Mouse (Mus musculus) adrenal gland, adult 2 months (tissue): ENCODE measurements around the gene Maneal. TPM values are rescaled to one million over a fixed set of nuclear protein-coding genes. Genes with fewer than 3 reads are reported as not detected.
A peak's percentile ranks its signal among the peaks of the same experiment; 100 is the strongest.

Experiments used
- DNase-seq: peaks from one replicate; pipeline ENCODE4 v3.0.0; 2021
- polyA plus RNA-seq: library from polyadenylated mRNA; depleted of rRNA; stranded (reverse); fragments of >200 nt; gene quantifications from 2 replicates; pipeline ENCODE4 v1.2.3, GENCODE M21; 2012; rRNA removed
- total RNA-seq, 2 experiments: library from RNA; stranded (reverse); gene quantifications; 2 replicates each; pipeline ENCODE4 v1.2.3; 2021

The Maneal gene
- total and polyA plus RNA-seq, 3 experiments: 4.7 to 6.5 (median 4.7) TPM

DNA sequence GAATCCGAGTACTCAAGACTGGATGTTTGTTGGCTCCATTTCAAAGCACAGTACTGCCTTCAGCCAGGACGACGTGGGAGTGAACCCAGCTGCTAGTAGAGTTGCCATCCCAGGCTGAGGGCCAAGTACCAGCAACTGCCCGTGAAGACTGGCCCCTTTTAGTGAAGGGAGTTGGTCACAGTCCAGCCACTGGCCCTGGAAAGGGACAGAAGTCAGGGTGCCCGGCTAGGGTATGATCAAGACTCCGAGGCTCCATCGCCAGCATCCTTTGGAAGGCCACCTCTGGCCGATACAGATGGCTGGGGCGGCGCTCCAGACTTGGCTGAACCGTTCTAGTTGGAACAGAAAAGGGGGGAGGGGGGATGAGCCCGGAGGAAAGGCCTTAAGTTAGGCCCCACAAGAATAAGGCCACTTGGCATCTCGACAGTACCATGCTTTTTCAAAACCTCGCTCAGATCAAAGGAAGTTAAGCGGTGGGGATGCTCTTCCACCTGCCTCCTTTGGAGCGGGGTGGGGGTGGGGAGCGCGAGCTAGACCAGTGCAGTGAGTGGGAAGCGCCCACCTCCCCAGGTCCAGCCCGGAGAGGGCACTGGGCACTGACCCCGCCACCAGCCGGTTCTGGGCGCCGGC is 12.2 kb downstream of the Maneal start:
- peak; percentile 61 for DNase-seq

DNA sequence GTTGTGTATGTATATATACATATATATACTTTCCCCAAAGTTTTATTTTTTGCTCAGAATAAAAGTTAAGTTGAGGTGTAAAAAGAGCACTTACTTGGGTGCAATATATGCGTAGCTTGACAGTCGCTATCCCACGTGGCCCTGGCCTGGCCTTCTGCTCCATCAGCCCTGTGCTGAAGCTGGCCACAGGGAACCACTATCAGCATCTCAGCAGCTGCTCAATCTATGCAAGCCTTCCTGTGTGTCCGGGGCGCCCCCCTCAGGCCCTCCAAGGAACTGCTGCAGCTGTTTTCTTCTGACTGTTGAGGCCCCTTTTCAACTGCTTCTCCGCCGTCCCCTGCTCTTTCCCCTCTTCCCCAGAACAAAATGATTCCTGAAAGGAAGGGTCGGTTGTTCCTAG is 14.4 kb downstream of the Maneal start:
- peak; percentile 85 for DNase-seq

DNA sequence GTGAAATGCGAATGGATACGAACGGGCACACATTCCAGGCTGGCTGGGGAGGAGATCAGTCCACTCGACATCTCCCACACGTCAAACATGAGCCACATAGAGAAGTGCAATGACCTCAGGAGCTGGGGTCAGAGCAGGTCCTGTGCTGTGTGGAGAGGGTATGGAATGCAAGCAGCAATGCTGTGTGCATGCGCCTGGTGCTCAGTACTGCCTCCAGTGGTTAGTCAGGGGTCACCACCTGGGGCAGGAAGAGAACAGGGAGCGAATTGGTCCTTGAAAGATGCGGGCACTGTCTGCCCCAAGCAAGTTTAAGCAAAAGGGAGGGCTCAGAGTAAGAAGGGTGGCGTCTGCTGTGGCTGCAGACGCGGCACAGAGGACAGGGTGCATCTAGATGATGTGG is 18.5 kb downstream of the Maneal start:
- peak; percentile 36 for DNase-seq

DNA sequence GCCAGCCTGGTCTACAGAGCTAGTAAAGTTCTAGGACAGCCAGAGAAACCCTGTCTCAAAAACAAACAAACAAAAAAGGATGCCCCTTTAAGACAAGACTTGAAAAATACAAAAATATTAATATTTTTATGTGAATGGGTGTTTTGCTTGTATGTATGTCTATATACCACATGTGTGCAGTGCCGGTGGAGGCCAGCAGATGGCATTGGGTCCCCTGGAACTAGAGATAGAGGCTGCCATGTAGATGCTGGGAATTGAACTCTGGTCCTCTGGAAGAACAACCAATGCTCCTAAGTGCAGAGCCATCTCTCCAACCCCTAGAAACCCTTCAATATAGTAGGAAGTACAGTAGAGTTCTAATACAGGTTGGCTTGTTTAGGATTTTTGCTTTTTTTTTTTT is 21.0 kb downstream of the Maneal start:
- DNase-seq: no peak

DNA sequence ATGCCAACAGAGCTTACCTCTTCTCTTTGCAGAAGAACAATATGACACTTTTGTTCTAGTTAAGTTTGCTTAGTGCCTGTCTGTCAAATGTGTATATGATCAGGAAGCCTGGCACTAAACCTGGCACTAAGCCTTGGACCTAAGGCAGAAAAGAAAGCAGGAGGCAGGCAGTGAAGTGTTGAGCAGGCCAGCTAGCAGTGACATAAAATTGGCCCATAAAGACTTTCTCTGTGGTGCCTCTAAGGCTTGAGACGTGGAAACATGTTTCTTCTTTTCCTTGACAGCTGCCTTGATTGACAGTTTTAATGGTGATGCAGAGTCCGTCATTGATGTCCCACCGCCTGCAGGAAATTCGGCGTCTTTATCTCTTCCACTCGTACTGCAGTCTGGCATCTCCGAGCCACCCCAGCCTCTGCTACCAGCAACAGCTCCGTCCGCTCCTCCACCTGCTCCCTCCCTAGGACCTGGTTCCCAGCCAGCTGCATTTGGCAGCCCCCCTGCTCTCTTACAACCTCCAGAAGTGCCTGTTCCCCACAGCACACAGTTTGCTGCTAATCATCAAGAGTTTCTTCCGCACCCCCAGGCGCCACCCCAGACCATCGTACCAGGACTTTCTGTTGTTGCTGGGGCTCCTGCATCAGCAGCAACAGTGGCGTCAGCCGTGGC is 23.8 kb downstream of the Maneal start:
- DNase-seq: no peak

DNA sequence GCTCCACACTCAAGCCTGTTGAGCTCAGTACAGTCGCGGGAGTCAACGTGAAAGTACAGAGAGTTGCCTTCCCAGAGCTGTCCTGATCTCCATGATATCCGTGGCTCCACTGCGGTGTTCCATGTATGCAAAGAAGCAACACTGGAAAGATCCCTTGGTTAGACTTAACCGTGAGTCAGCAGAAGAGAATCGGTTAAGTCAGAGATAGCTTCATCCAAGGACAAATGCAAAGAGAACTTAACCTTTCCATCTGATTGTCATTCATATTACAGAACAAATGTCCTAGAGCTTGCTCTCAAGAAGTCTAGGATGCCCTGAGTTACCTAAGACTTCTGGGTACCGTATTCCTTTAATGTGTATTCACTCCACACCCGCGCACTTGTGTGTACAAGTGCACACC is 29.2 kb downstream of the Maneal start:
- no peak for DNase-seq

DNA sequence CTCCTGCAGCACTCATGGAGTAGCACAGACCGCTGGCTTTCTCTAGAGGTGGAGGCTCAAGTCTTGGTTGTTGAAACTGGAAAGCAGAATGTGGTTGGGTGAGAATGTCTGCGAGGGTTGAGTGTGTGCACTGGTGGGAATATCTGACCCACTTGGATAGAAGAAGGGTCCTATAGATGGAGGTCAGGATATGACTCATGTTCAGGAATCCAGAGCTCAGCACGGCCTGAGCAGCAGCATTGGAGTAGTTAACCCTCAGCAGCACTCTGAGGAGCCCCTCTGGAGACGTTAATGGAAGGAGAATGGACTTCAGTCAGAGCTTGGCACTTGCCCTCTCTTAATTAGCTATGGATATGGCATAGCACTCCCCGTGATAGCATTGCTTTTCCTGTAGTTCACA is 32.3 kb downstream of the Maneal start:
- DNase-seq: no peak

DNA sequence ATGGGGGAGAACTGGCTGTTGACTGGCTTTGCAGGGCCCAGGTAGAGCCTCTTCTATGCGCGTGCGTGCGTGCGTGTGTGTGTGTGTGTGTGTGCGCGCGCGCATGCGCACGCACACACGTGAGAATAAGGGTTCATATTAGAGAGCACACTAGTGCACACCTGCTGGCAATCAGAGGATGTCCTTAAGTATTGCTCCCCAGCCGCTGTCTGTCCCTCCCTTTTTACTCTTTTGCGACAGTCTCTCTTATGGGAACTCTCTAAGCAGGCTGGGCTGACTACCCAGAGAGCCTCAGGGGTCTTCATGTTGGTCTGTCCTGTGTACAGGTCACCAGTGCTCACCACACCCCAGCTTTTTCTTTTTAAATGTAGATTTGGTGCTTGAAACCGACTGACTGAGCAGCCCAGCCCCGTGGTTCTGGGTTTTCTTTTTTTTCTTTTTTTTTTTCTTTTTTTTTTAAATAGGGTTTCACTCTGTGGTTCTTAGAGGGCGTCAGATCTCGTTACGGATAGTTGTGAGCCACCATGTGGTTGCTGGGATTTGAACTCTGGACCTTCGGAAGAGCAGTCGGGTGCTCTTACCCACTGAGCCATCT is 36.5 kb downstream of the Maneal start:
- no peak for DNase-seq

DNA sequence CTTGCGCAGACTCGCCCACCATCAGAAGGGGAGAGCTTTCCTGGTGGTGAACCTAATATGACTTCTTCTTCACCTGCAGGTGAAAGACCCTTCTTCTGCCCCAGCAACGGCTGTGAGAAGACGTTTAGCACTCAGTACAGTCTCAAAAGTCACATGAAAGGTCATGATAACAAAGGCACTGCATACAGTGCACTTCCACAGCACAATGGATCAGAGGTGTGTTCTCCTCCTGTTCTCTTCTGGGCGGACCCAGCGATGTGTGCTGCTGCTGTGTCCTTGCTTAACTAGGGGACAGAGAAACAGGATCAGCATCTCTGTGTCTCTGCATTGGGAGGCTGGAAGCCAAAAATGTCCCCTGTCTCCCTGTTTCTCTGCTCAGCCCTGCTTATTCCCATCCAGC is 37.0 kb downstream of the Maneal start:
- no peak for DNase-seq

DNA sequence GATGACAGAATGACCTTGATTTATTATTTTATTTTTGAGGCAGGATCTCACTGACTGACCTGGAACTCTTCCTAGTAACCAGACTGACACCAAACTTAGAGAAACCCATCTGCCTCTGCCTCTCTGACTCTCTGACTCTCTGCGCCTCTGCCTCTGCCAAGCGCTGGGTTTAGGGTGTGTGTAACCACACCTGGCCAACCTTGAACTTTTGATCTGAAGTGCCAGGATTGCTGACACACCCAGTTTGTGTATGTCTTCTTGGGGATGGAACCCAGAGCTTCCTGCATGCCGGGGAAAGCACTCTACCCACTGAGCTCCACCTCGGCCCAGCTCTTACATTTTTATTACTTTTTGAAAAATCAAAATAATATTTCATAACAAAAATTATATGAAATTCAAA is 43.1 kb downstream of the Maneal start:
- no peak for DNase-seq

DNA sequence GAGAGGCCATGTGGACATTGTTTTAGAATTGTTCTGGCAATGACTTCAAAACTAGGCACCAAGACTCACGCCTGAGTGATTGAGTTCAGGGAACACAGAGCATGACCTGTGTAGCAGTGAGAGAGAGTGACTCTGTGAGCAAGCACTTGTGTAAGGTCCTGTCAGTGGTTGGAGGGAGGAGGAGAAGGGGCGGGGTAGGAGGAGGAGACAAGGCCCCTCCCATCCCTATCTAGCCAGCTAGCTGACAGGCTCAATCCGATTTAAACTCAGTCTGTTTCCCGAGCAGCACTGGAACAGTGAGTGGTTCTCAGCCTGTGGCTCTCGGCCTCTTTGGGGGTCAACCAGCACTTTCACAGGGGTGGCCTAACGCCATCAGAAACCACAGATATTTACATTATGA is 44.2 kb downstream of the Maneal start:
- DNase-seq: peak; percentile 83

DNA sequence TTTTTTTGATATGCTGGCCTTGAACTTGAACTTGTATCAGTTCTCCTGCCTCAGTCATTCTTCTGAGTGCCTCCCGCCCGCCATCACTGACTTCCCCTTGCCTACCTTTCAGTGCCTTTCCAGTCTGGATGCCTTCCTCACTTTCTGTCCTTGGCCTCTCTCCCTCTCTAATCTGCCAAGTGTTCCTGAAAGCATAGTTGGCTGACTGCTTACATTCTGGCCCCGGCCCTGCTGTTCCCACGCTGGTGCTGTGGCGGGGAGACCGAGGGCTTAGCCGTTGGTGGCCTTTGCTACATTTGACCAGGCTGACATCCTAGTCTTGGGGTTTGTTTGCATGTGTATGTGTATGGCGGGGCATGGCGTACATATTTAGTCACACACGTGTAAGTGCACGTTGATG is 46.1 kb downstream of the Maneal start:
- DNase-seq: peak; percentile 50

DNA sequence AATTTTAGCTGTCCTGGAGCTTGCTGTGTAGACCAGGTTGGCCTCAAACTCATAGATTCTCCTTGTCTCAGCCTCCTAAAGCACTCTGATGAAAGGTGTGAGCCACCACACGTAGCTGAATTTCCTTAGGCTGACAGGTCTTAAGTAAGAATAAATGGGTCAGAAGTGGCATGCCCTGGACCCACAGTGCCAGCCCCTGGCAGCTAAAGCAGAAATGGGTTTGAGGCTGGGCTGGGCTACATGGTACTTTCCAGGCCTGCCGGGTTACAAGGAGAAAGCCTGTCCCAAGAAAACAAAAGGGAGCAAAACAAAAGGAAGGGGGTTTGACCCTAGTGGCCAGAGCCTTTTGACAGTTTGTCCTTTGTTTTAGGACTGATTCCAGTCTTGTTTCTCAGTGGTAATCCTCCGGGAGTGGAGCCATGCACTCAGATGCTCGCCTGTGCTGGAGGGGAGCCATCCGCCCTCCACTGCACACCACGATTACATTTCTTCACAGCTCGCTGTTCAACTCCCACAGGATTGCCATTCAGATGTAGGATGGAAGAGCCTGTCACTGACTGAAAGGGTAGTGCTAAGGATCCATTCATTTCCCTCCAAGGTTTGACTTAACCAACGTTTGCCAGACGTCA is 50.5 kb downstream of the Maneal start:
- DNase-seq: no peak

DNA sequence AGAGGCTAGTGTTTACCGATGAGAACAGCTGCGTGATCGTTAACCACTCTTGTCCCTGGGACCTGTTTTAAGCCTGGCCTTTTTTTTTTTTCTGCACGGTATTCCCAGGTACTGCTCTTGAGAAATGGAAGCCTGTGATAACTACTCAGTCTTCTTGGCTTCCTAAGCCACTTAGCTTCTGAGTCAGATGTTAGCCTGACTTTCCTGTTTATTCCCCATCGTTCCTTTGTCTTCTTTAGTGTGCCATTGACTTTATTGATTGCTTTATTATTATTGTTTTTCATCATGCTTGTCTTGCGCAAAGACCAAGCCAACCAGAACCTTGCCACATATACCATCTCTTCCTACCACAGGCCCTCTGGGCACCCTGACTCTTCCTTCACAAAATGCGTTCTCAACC is 51.9 kb downstream of the Maneal start:
- no peak for DNase-seq

DNA sequence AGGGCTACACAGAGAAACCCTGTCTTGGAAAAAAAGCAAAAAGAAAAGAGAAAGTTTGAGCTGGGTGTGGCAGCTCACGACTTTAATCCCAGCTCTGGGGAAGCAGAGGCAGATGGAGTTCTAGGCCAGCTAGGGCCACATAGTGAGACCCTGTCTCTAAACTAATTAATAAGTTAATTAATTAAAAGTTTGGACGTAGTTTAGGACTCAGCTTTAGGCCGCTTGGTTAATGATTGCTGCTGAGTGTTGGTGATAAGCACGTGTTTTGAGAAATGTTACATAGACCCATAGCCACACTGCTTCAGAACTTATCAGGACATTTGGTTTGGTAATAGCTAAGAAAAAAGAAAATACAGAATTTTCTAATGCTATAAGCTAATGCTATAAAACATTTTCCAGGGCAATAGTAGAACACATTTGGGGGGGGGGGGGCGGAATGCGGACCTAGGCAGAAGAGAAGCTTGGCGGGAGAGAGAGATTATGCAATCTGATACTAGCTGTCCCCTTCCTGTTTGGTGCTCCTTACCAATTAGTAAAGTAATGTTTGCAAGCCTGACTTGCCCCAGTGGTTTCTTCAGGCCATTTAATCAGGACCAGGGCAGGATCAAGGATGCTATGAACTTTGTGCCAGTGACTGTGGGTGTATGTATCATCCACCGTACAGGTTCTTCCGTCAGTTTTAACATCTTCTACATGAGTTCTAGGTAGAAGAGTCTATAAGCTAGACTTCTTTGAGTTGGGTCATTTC is 52.7 kb downstream of the Maneal start:
- DNase-seq: no peak

DNA sequence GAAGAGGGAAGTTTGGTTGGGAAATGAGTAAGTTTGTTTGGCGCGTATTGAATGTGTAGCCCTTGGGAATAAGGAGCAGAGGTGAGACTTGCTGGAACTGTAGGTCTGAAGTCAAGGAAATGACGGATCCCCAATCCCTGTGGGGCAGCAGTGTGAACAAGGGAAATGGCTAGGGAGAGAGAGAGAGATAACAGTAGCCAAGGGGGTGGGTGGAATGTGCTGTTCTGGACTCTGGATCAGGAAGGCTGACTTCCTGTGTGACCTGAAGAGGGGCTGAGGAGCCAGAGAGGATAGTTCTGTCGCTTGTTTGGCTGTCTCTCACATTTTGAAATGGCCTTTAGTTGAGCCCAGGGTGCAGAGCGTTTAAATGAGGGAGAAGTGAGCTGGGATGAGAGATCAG is 53.5 kb downstream of the Maneal start:
- DNase-seq: no peak

Other genes with a start within 250 kb of the Maneal start
- under 1 TPM in 1 of 2 experiments, not detected in 1; 0.10 TPM for gene Pou3f1, start 205.4 kb downstream of the Maneal start, total RNA-seq
- gene Pou3f1, start 205.4 kb downstream of the Maneal start, polyA plus RNA-seq: 0.15 and 0.26 TPM in 2 replicates
- gene Utp11, start 168.6 kb downstream of the Maneal start, total RNA-seq: 10 to 100 TPM; 33.4 to 33.5 TPM
- gene Utp11, start 168.6 kb downstream of the Maneal start, polyA plus RNA-seq: 2.0 and 2.1 TPM in 2 replicates
- 10 to 100 TPM in 1 of 2 experiments, 1 to 10 TPM in 1; 6.6 to 15.7 TPM for gene Fhl3, start 161.5 kb downstream of the Maneal start, total RNA-seq
- 23.6 and 27.6 TPM in 2 replicates for gene Fhl3, start 161.5 kb downstream of the Maneal start, polyA plus RNA-seq
- gene Sf3a3, start 147.4 kb downstream of the Maneal start, total RNA-seq: 10 to 100 TPM; 30.6 to 40.0 TPM
- 2.8 and 3.8 TPM in 2 replicates for gene Sf3a3, start 147.4 kb downstream of the Maneal start, polyA plus RNA-seq
- 10 to 100 TPM; 20.1 to 26.0 TPM for gene Inpp5b, start 120.3 kb downstream of the Maneal start, total RNA-seq
- gene Inpp5b, start 120.3 kb downstream of the Maneal start, polyA plus RNA-seq: 11.9 and 16.3 TPM in 2 replicates
- gene Mtf1, start 60.1 kb downstream of the Maneal start, total RNA-seq: 10 to 100 TPM; 22.8 to 25.3 TPM
- 5.5 and 7.1 TPM in 2 replicates for gene Mtf1, start 60.1 kb downstream of the Maneal start, polyA plus RNA-seq
- 10 to 100 TPM; 34.9 to 39.5 TPM for gene Yrdc, start 11.5 kb downstream of the Maneal start, total RNA-seq
- 45.0 and 48.5 TPM in 2 replicates for gene Yrdc, start 11.5 kb downstream of the Maneal start, polyA plus RNA-seq
- gene 1110065P20Rik, start 11.0 kb downstream of the Maneal start, total RNA-seq: 10 to 100 TPM; 29.3 to 47.0 TPM
- gene 1110065P20Rik, start 11.0 kb downstream of the Maneal start, polyA plus RNA-seq: 63.4 and 70.0 TPM in 2 replicates
- gene Epha10, start 18.7 kb upstream of the Maneal start, total RNA-seq: 1 to 10 TPM; 1.7 to 2.9 TPM
- 3.3 TPM in 2 replicates for gene Epha10, start 18.7 kb upstream of the Maneal start, polyA plus RNA-seq
- gene 9930104L06Rik, start 74.9 kb upstream of the Maneal start, total RNA-seq: 10 to 100 TPM; 10.3 to 15.3 TPM
- 13.2 and 21.1 TPM in 2 replicates for gene 9930104L06Rik, start 74.9 kb upstream of the Maneal start, polyA plus RNA-seq
- 1 to 10 TPM; 2.0 to 4.8 TPM for gene Cdca8, start 77.1 kb upstream of the Maneal start, total RNA-seq
- gene Cdca8, start 77.1 kb upstream of the Maneal start, polyA plus RNA-seq: 3.7 and 4.1 TPM in 2 replicates
- gene Rspo1, start 124.3 kb upstream of the Maneal start, total RNA-seq: 1 to 10 TPM; 5.1 to 7.5 TPM
- gene Rspo1, start 124.3 kb upstream of the Maneal start, polyA plus RNA-seq: 6.8 and 7.1 TPM in 2 replicates
- 10 to 100 TPM; 41.5 to 59.6 TPM for gene Gnl2, start 154.4 kb upstream of the Maneal start, total RNA-seq
- gene Gnl2, start 154.4 kb upstream of the Maneal start, polyA plus RNA-seq: 6.6 and 7.2 TPM in 2 replicates
- not detected for gene Dnali1, start 203.5 kb upstream of the Maneal start, total RNA-seq
- gene Dnali1, start 203.5 kb upstream of the Maneal start, polyA plus RNA-seq: 0.06 TPM in 1 of 2 replicates, not detected in the other
- gene Snip1, start 204.5 kb upstream of the Maneal start, total RNA-seq: 10 to 100 TPM; 18.3 to 19.3 TPM
- 6.1 TPM in 2 replicates for gene Snip1, start 204.5 kb upstream of the Maneal start, polyA plus RNA-seq
- 10 to 100 TPM; 29.9 to 30.6 TPM for gene Meaf6, start 223.0 kb upstream of the Maneal start, total RNA-seq
- 4.3 and 6.4 TPM in 2 replicates for gene Meaf6, start 223.0 kb upstream of the Maneal start, polyA plus RNA-seq